Mouse (Mus musculus): ENCODE results near the gene Maml2. TPM values are rescaled to one million over a fixed set of nuclear protein-coding genes. Genes with fewer than 3 reads are reported as not detected.

Gene Maml2
- polyA plus RNA-seq, 1 experiment from 2014 or later, result 6.3 TPM

DNA sequence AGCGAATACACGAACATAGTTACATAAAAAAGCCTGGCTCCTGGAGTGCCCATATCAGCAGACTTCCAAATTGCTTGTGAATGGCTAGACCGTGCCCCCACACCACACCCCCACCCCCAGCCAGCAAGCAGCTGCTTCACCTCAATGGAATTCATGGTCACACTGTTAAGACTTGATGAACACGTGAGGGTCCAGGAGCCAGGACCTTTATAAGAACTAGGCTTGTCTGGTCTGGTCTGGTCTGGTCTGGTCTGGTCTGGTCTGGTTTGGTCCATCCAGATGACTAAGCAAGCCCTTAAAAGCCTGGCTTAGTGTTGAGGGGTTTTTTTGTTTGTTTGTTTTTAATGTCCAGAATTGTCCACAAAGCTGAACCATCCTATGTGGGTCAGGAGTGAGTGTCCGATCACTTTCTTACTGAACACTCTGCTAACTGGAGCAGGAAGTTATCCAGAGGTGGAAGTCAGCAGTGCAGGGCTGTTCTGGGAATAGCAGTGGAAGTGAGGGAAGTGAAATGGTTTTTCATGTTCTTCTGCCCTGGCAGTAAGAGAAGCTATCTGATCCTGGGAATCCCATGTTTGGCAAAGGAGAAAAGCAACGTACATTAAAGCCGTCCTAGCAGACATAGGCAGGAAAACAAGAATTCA is 200.1 kb downstream of the Maml2 start:
- Histone ChIP-seq H3K4me2 (ENCODE audit: low read length) (no peak overlapping the region), H3K4me1 (ENCODE audit: control insufficient read depth, insufficient read depth, low read length) (peaks cover 7% of the 10 kb centered on the region; the same call in 1 of the 2 replicates), H3K9me3 (replicated peaks; ENCODE audit: control insufficient read depth, low read length) (no peaks in the 10 kb centered on the region), H3K9ac (ENCODE audit: low read length) (no peak overlapping the region), H3K4me3 (ENCODE audit: low read depth, low read length) (no peak overlapping the region), H3K27ac (ENCODE audit: low read depth, low read length) (no peak overlapping the region), H3K27me3 (replicated peaks; ENCODE audit: control insufficient read depth, insufficient read depth, low read length) (no peaks in the 10 kb centered on the region), H3K36me3 (ENCODE audit: control insufficient read depth, insufficient read depth, low read length) (no peaks in the 10 kb centered on the region)
- DNase-seq (ENCODE audit: low spot score) (no peak), ATAC-seq (no peak)
- WGBS, result 67% methylated on average over 7 of the region's 7 CpGs

GRCm38 (mm10) chr9:13500045-13500444 is 202.3 kb downstream of the Maml2 start:
- DNase-seq (ENCODE audit: low spot score), result no peak
- H3K4me2 ChIP-seq (ENCODE audit: low read length), result no peak overlapping the region
- no peak overlapping the region for H3K9ac ChIP-seq (ENCODE audit: low read length)
- peaks cover 7% of the 10 kb centered on the region; the same call in 1 of the 2 replicates for H3K4me1 ChIP-seq (ENCODE audit: control insufficient read depth, insufficient read depth, low read length)
- H3K4me3 ChIP-seq (ENCODE audit: low read depth, low read length), result no peak overlapping the region
- H3K36me3 ChIP-seq (ENCODE audit: control insufficient read depth, insufficient read depth, low read length), result no peaks in the 10 kb centered on the region
- ATAC-seq, result no peak
- no peak overlapping the region for H3K27ac ChIP-seq (ENCODE audit: low read depth, low read length)
- H3K27me3 ChIP-seq (replicated peaks; ENCODE audit: control insufficient read depth, insufficient read depth, low read length), result no peaks in the 10 kb centered on the region
- H3K9me3 ChIP-seq (replicated peaks; ENCODE audit: control insufficient read depth, low read length), result no peaks in the 10 kb centered on the region
- WGBS, result 81% methylated on average over 5 of the region's 5 CpGs

GRCm38 (mm10) chr9:13505024-13505423 is 207.3 kb downstream of the Maml2 start:
- Histone ChIP-seq H3K27me3 (replicated peaks; ENCODE audit: control insufficient read depth, insufficient read depth, low read length) (no peaks in the 10 kb centered on the region), H3K36me3 (ENCODE audit: control insufficient read depth, insufficient read depth, low read length) (no peaks in the 10 kb centered on the region), H3K27ac (ENCODE audit: low read depth, low read length) (no peak overlapping the region), H3K9ac (ENCODE audit: low read length) (no peak overlapping the region), H3K9me3 (replicated peaks; ENCODE audit: control insufficient read depth, low read length) (no peaks in the 10 kb centered on the region), H3K4me3 (ENCODE audit: low read depth, low read length) (no peak overlapping the region), H3K4me2 (ENCODE audit: low read length) (no peak overlapping the region), H3K4me1 (ENCODE audit: control insufficient read depth, insufficient read depth, low read length) (no peaks in the 10 kb centered on the region)
- ATAC-seq, result no peak
- no peak for DNase-seq (ENCODE audit: low spot score)
- 82% methylated on average over 4 of the region's 4 CpGs for WGBS

DNA sequence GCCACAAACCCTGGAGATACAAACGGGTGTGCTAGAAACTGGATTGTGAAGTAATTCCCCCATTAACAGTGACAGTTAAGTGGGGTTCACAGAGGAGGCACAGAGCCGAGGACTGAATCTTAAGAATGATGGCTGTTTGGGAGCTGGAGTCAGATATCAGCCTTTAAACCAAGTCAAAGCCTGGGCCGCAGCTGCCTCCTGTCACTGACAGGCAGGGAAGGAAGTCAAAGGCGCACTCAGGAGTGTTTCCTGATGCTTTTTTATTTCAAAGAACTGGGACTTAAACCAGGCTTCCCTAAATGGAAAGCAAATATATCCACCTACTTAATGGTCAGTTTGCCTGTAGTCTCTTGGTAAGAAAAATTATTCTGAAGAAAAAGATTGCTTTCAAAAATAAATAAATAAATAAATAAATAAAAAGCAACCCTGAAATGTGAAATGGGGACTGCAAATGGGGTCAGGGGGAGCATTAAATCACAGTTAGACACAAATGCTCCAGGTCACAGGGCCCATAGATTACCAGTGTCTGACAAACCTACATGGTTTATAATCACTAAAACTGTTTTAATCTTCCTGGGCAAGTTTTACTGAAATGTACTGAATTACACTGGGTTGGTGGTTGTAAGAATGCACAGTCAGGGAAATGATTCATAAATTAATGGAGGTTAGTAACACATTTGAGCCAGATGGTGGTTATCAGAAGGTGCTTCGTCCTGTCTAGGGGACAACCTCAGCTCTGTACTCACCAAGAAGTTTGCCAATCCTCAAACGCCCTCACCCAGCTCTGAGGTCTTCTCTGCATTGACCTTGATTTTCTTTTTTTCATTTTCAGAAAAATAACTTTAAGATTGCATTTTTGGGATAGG is 209.4 kb downstream of the Maml2 start:
- WGBS, result 79% methylated on average over 6 of the region's 6 CpGs
- Histone ChIP-seq H3K9me3 (replicated peaks; ENCODE audit: control insufficient read depth, low read length) (no peaks in the 10 kb centered on the region), H3K4me3 (ENCODE audit: low read depth, low read length) (no peak overlapping the region), H3K4me1 (ENCODE audit: control insufficient read depth, insufficient read depth, low read length) (no peaks in the 10 kb centered on the region), H3K27ac (ENCODE audit: low read depth, low read length) (no peak overlapping the region), H3K36me3 (ENCODE audit: control insufficient read depth, insufficient read depth, low read length) (no peaks in the 10 kb centered on the region), H3K27me3 (replicated peaks; ENCODE audit: control insufficient read depth, insufficient read depth, low read length) (no peaks in the 10 kb centered on the region), H3K9ac (ENCODE audit: low read length) (no peak overlapping the region), H3K4me2 (ENCODE audit: low read length) (no peak overlapping the region)
- DNase-seq (ENCODE audit: low spot score) (no peak), ATAC-seq (no peak)

GRCm38 (mm10) chr9:13507822-13508188 is 210.0 kb downstream of the Maml2 start:
- no peaks in the 10 kb centered on the region for H3K9me3 ChIP-seq (replicated peaks; ENCODE audit: control insufficient read depth, low read length)
- H3K27ac ChIP-seq (ENCODE audit: low read depth, low read length), result no peak overlapping the region
- 94% methylated on average over 9 of the region's 9 CpGs for WGBS
- H3K9ac ChIP-seq (ENCODE audit: low read length), result no peak overlapping the region
- no peak overlapping the region for H3K4me3 ChIP-seq (ENCODE audit: low read depth, low read length)
- no peaks in the 10 kb centered on the region for H3K27me3 ChIP-seq (replicated peaks; ENCODE audit: control insufficient read depth, insufficient read depth, low read length)
- no peak for DNase-seq (ENCODE audit: low spot score)
- no peaks in the 10 kb centered on the region for H3K4me1 ChIP-seq (ENCODE audit: control insufficient read depth, insufficient read depth, low read length)
- no peak for ATAC-seq
- H3K4me2 ChIP-seq (ENCODE audit: low read length), result no peak overlapping the region
- H3K36me3 ChIP-seq (ENCODE audit: control insufficient read depth, insufficient read depth, low read length), result no peaks in the 10 kb centered on the region

- Histone ChIP-seq H3K9ac (ENCODE audit: low read length) (no peak overlapping the region), H3K4me3 (ENCODE audit: low read depth, low read length) (no peak overlapping the region), H3K27ac (ENCODE audit: low read depth, low read length) (no peak overlapping the region), H3K9me3 (replicated peaks; ENCODE audit: control insufficient read depth, low read length) (no peaks in the 10 kb centered on the region), H3K4me1 (ENCODE audit: control insufficient read depth, insufficient read depth, low read length) (no peaks in the 10 kb centered on the region), H3K36me3 (ENCODE audit: control insufficient read depth, insufficient read depth, low read length) (no peaks in the 10 kb centered on the region), H3K27me3 (replicated peaks; ENCODE audit: control insufficient read depth, insufficient read depth, low read length) (no peaks in the 10 kb centered on the region), H3K4me2 (ENCODE audit: low read length) (no peak overlapping the region)
- WGBS, result 76% methylated on average over 6 of the region's 6 CpGs
- ATAC-seq (0 out of 2 replicates have a peak, but pooled peaks have one; percentile 10), DNase-seq (ENCODE audit: low spot score) (no peak)
Observed at GRCm38 (mm10) chr9:13509751-13510150, 212.0 kb downstream of the Maml2 start.

DNA sequence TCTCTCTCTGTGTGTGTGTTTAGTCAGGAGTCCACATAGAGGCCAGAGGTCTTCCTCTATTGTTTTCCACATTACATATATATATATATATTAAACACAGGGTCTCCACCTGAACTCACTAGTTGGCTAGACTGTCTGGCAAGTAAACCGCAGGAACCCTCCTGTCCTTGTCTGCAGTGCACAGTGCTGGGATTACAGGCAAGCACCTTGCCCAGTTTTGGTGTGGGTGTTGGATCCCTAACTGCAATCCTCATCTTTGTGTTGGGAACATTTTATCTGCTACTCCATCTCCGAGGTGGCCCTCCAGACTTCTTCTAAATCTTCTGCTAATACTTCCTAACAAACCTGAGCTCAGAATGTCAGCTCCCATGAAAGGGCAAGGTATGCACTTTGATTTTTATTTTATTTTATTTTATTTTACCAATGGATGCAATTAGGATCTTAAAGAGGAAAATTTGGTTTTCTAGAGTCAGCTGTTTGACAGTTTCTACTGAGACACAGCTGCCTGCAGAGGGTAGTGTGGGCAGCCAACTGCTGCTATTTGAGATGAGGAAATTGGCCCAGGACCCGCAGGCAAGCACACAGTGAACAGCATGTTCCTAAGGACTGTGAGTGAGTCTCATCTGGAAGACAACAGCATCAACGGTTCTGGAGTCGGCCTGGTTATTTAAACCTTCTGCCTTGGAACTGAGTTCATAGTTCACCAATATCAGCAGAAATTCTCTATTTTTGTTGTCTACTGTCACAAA is 213.0 kb downstream of the Maml2 start:
- Histone ChIP-seq H3K27me3 (replicated peaks; ENCODE audit: control insufficient read depth, insufficient read depth, low read length) (no peaks in the 10 kb centered on the region), H3K4me2 (ENCODE audit: low read length) (no peak overlapping the region), H3K9ac (ENCODE audit: low read length) (no peak overlapping the region), H3K4me1 (ENCODE audit: control insufficient read depth, insufficient read depth, low read length) (no peaks in the 10 kb centered on the region), H3K36me3 (ENCODE audit: control insufficient read depth, insufficient read depth, low read length) (no peaks in the 10 kb centered on the region), H3K4me3 (ENCODE audit: low read depth, low read length) (no peak overlapping the region), H3K27ac (ENCODE audit: low read depth, low read length) (no peak overlapping the region), H3K9me3 (replicated peaks; ENCODE audit: control insufficient read depth, low read length) (no peaks in the 10 kb centered on the region)
- WGBS, result 78% methylated on average over 5 of the region's 5 CpGs
- ATAC-seq, result no peak
- DNase-seq (ENCODE audit: low spot score), result no peak

GRCm38 (mm10) chr9:13513135-13513534 is 215.4 kb downstream of the Maml2 start:
- no peak overlapping the region for H3K4me2 ChIP-seq (ENCODE audit: low read length)
- no peaks in the 10 kb centered on the region for H3K4me1 ChIP-seq (ENCODE audit: control insufficient read depth, insufficient read depth, low read length)
- H3K9me3 ChIP-seq (replicated peaks; ENCODE audit: control insufficient read depth, low read length), result no peaks in the 10 kb centered on the region
- DNase-seq (ENCODE audit: low spot score) (no peak), ATAC-seq (no peak)
- H3K36me3 ChIP-seq (ENCODE audit: control insufficient read depth, insufficient read depth, low read length), result no peaks in the 10 kb centered on the region
- WGBS, result 50% methylated on average over 5 of the region's 5 CpGs
- no peaks in the 10 kb centered on the region for H3K27me3 ChIP-seq (replicated peaks; ENCODE audit: control insufficient read depth, insufficient read depth, low read length)
- H3K27ac ChIP-seq (ENCODE audit: low read depth, low read length), result no peak overlapping the region
- H3K9ac ChIP-seq (ENCODE audit: low read length), result no peak overlapping the region
- no peak overlapping the region for H3K4me3 ChIP-seq (ENCODE audit: low read depth, low read length)
